Mouse (Mus musculus): Measurements from ENCODE around the gene Hal.

DNA sequence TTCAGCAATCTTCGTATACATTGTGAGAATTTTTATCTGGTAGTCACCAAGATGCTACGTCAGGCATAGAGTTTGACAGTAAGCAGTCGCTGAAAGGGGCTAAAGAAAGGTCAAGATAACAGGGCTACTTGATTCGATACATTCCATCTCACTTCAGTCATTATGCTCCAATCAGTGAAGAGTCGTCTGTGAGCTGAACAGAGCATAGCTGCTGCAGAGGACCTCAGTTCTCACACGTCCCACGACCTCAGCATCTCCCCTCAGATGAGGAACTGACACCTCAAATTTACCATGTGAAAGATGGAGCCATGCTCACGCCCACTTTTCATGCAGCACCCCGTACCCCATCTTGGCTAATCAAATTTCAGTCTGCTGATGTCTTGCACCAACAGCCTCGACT is 41.2 kb upstream of the Hal start:
- no peak for TF ChIP-seq CTCF (IDR thresholded peaks at IDR 0.05; ENCODE audit: insufficient read depth, low read depth, low read length)
- no peak for TF ChIP-seq POLR2A (IDR thresholded peaks at IDR 0.05; ENCODE audit: insufficient read depth, low read depth, low read length)

Data from olfactory bulb, adult 2 months (tissue).